Mouse (Mus musculus): Measurements from ENCODE around the gene Nfxl1. TPM values are rescaled to one million over a fixed set of nuclear protein-coding genes. Genes with fewer than 3 reads are reported as not detected.

Gene Nfxl1
- total RNA-seq, 4 experiments from 2014 or later = 2.5 to 5.9 (median 3.2) TPM

- DNase-seq (ENCODE audit: low spot score in 2 of 2) = no peak
Observed at GRCm38 (mm10) chr5:72501763-72502162, 57.7 kb downstream of the Nfxl1 start.

GRCm38 (mm10) chr5:72498271-72498670, 61.2 kb downstream of the Nfxl1 start:
- DNase-seq (ENCODE audit: low spot score in 2 of 2) = no peak

- no peak for DNase-seq (ENCODE audit: low spot score in 2 of 2)
Observed at GRCm38 (mm10) chr5:72496756-72497155, 62.7 kb downstream of the Nfxl1 start.

- DNase-seq (ENCODE audit: low spot score in 2 of 2) = no peak
Observed at GRCm38 (mm10) chr5:72493906-72494305, 65.6 kb downstream of the Nfxl1 start.

GRCm38 (mm10) chr5:72491232-72491631, 68.3 kb downstream of the Nfxl1 start:
- DNase-seq (ENCODE audit: low spot score in 2 of 2) = no peak

- no peak for DNase-seq (ENCODE audit: low spot score in 2 of 2)
Observed at GRCm38 (mm10) chr5:72480456-72480855, 79.0 kb downstream of the Nfxl1 start.

- DNase-seq (ENCODE audit: low spot score in 2 of 2) = no peak
Observed at GRCm38 (mm10) chr5:72472317-72473009, 87.0 kb downstream of the Nfxl1 start.

- DNase-seq (ENCODE audit: low spot score in 2 of 2) = no peak
Observed at GRCm38 (mm10) chr5:72471746-72472145, 87.7 kb downstream of the Nfxl1 start.

GRCm38 (mm10) chr5:72464932-72465331, 94.6 kb downstream of the Nfxl1 start:
- no peak for DNase-seq (ENCODE audit: low spot score in 2 of 2)

Other genes starting within 250 kb of the Nfxl1 start
- under 1 TPM; 0.05 to 0.27 (median 0.15) TPM for gene Corin, start 55.2 kb downstream of the Nfxl1 start, total RNA-seq (2022)
- gene Zar1, start 21.6 kb upstream of the Nfxl1 start, total RNA-seq (2022) = not detected
- gene Gm5868, start 27.9 kb upstream of the Nfxl1 start, total RNA-seq (2022) = not detected
- gene Cnga1, start 84.6 kb upstream of the Nfxl1 start, total RNA-seq (2022) = not detected
- gene Nipal1, start 88.1 kb upstream of the Nfxl1 start, total RNA-seq (2022) = under 1 TPM in 1 of 4 experiments, not detected in 3; 0.07 TPM
- gene Txk, start 193.1 kb upstream of the Nfxl1 start, total RNA-seq (2022) = not detected